ENCODE assay signal across 26 mouse cellular contexts in genomic region chr16:34756991-34757390, GRCm38 (mm10).
"Had no signal": no experiment of that assay in that cellular context is flagged by ENCODE, and none has a peak within 500 bp of the region (broad histone marks: within the 10 kb centered on the region; RNA-seq: fewer than 3 reads in every experiment).

No protein-coding gene starts in this region.

- DNase-seq: gastrocnemius, adult 2 months; gastrocnemius, postnatal 10 days; gastrocnemius, postnatal 25 days; heart, adult 18-20 months; heart, postnatal 10 days; heart, postnatal 4 days; kidney, adult 11 months; kidney, adult 2 months; kidney, adult 9 months; kidney, postnatal 14 days; kidney, postnatal 36 days; liver; liver, embryonic 13.5 days had no signal

- H3K9ac ChIP-seq: heart, embryonic 12.5 days; hindbrain, embryonic 12.5 days; hindbrain, embryonic 15.5 days; intestine, embryonic 15.5 days; kidney, embryonic 15.5 days; limb, embryonic 12.5 days; liver, embryonic 13.5 days had no signal

- H3K27ac ChIP-seq: gastrocnemius, adult 2 months; heart, embryonic 10.5 days; hindbrain, embryonic 10.5 days; hindbrain, embryonic 12.5 days; hindbrain, embryonic 15.5 days; hindbrain, postnatal 0 days; intestine, embryonic 15.5 days; kidney, postnatal 0 days; left cerebral cortex, adult 2 months; limb, embryonic 10.5 days; limb, embryonic 12.5 days; liver, embryonic 13.5 days had no signal

- H3K4me1 ChIP-seq: heart, embryonic 12.5 days; hindbrain, embryonic 12.5 days; hindbrain, embryonic 15.5 days; intestine, embryonic 15.5 days; liver, embryonic 13.5 days had no signal

- H3K36me3 ChIP-seq: heart, embryonic 10.5 days; heart, embryonic 12.5 days; hindbrain, embryonic 10.5 days; hindbrain, embryonic 12.5 days; hindbrain, embryonic 15.5 days; intestine, embryonic 15.5 days; kidney, embryonic 15.5 days; limb, embryonic 10.5 days; limb, embryonic 12.5 days; liver, embryonic 13.5 days had no signal

- ATAC-seq: hindbrain, postnatal 0 days; intestine, embryonic 15.5 days had no signal

- H3K4me2 ChIP-seq: heart, embryonic 12.5 days; hindbrain, embryonic 12.5 days; hindbrain, embryonic 15.5 days; intestine, embryonic 15.5 days; kidney, embryonic 15.5 days; limb, embryonic 12.5 days; liver, embryonic 11.5 days; liver, embryonic 13.5 days had no signal

- H3K9me3 ChIP-seq: heart, embryonic 10.5 days; heart, embryonic 12.5 days; hindbrain, embryonic 10.5 days; hindbrain, embryonic 12.5 days; hindbrain, embryonic 15.5 days; intestine, embryonic 15.5 days; kidney, embryonic 15.5 days; limb, embryonic 10.5 days; limb, embryonic 12.5 days; liver, embryonic 13.5 days had no signal

- H3K27me3 ChIP-seq: heart, embryonic 12.5 days; hindbrain, embryonic 12.5 days; hindbrain, embryonic 15.5 days; intestine, embryonic 15.5 days; kidney, embryonic 15.5 days; limb, embryonic 12.5 days; liver, embryonic 13.5 days had no signal

- H3K4me3 ChIP-seq: gastrocnemius, adult 2 months; heart, embryonic 10.5 days; heart, embryonic 12.5 days; hindbrain, embryonic 10.5 days; hindbrain, embryonic 12.5 days; hindbrain, embryonic 15.5 days; intestine, embryonic 15.5 days; kidney, embryonic 15.5 days; left cerebral cortex, adult 2 months; limb, embryonic 10.5 days; limb, embryonic 12.5 days; liver, embryonic 13.5 days had no signal
